Mouse (Mus musculus): ENCODE results near the gene Klhl22. TPM values are rescaled to one million over a fixed set of nuclear protein-coding genes. Genes with fewer than 3 reads are reported as not detected.
"Not testable (repeated sequence)": the region's sequence is repeated elsewhere in the genome, so short reads cannot be mapped to it uniquely, and the experiment has no call there.

The Klhl22 gene
- polyA plus RNA-seq, 1 experiment from 2014 or later = 93.4 TPM

- H3K27me3 ChIP-seq (replicated peaks) = no peaks in the 10 kb centered on the region
- no peak within 1 kb of the TSS for H3K4me2 ChIP-seq
- no peaks in the 10 kb centered on the region for H3K36me3 ChIP-seq (replicated peaks)
- H3K9ac ChIP-seq = no peak within 1 kb of the TSS
- no peak within 1 kb of the TSS for H3K27ac ChIP-seq
- no peak within 1 kb of the TSS for H3K4me3 ChIP-seq
- H3K4me1 ChIP-seq = no peaks in the 10 kb centered on the region
- no peaks in the 10 kb centered on the region for H3K9me3 ChIP-seq
- ATAC-seq (replicated peaks) = no peak
- WGBS = 63% methylated on average over 3 of the region's 3 CpGs
These were observed 26.5 kb upstream of the Klhl22 start, which contains the start of gene Med15 for GRCm38 (mm10) chr16:17732841-17733340. Med15 (minus strand) TSS chr16:17732891.

GRCm38 (mm10) chr16:17733646-17734045 lies 25.8 kb upstream of the Klhl22 start:
- H3K4me2 ChIP-seq = peak overlapping the region; percentile 39
- 89% methylated on average over 2 of the region's 2 CpGs for WGBS

GRCm38 (mm10) chr16:17734872-17735271 lies 24.5 kb upstream of the Klhl22 start:
- not testable (repeated sequence) for H3K36me3 ChIP-seq (replicated peaks); H3K27me3 ChIP-seq (replicated peaks); H3K9me3 ChIP-seq; H3K9ac ChIP-seq; H3K4me2 ChIP-seq; H3K4me3 ChIP-seq; H3K4me1 ChIP-seq; ATAC-seq (replicated peaks); H3K27ac ChIP-seq
- WGBS = 85% methylated on average over 6 of the region's 6 CpGs

More at GRCm38 (mm10) chr16:17733646-17734045, 25.8 kb upstream of the Klhl22 start:
- Histone ChIP-seq H3K9ac (no peak overlapping the region), H3K27ac (no peak overlapping the region), H3K9me3 (no peaks in the 10 kb centered on the region), H3K4me1 (no peaks in the 10 kb centered on the region), H3K4me3 (no peak overlapping the region), H3K27me3 (replicated peaks) (no peaks in the 10 kb centered on the region), H3K36me3 (replicated peaks) (no peaks in the 10 kb centered on the region)
- no peak for ATAC-seq (replicated peaks)

- Histone ChIP-seq H3K4me2 (no peak overlapping the region), H3K9ac (no peak overlapping the region), H3K36me3 (replicated peaks) (no peaks in the 10 kb centered on the region), H3K27me3 (replicated peaks) (no peaks in the 10 kb centered on the region), H3K27ac (no peak overlapping the region), H3K9me3 (no peaks in the 10 kb centered on the region), H3K4me1 (no peaks in the 10 kb centered on the region), H3K4me3 (no peak overlapping the region)
- WGBS = 67% methylated on average over 4 of the region's 4 CpGs
- no peak for ATAC-seq (replicated peaks)
These were observed 23.3 kb upstream of the Klhl22 start for GRCm38 (mm10) chr16:17736156-17736555.

GRCm38 (mm10) chr16:17740080-17740479 lies 19.3 kb upstream of the Klhl22 start:
- WGBS = 91% methylated on average over 4 of the region's 4 CpGs
- Histone ChIP-seq H3K4me3 (no peak overlapping the region), H3K27ac (no peak overlapping the region), H3K4me2 (no peak overlapping the region), H3K36me3 (replicated peaks) (no peaks in the 10 kb centered on the region), H3K4me1 (no peaks in the 10 kb centered on the region), H3K9me3 (no peaks in the 10 kb centered on the region), H3K9ac (no peak overlapping the region), H3K27me3 (replicated peaks) (no peaks in the 10 kb centered on the region)
- ATAC-seq (replicated peaks) = no peak

- H3K4me2 ChIP-seq = no peak overlapping the region
- no peaks in the 10 kb centered on the region for H3K36me3 ChIP-seq (replicated peaks)
- H3K27me3 ChIP-seq (replicated peaks) = no peaks in the 10 kb centered on the region
- H3K4me1 ChIP-seq = no peaks in the 10 kb centered on the region
- ATAC-seq (replicated peaks) = no peak
- WGBS = 80% methylated on average over 1 of the region's 1 CpGs
- H3K9me3 ChIP-seq = no peaks in the 10 kb centered on the region
- no peak overlapping the region for H3K9ac ChIP-seq
- no peak overlapping the region for H3K4me3 ChIP-seq
- no peak overlapping the region for H3K27ac ChIP-seq
These were observed 16.6 kb upstream of the Klhl22 start for GRCm38 (mm10) chr16:17742810-17743209.

GRCm38 (mm10) chr16:17743279-17743678 lies 16.1 kb upstream of the Klhl22 start:
- H3K9me3 ChIP-seq = no peaks in the 10 kb centered on the region

GRCm38 (mm10) chr16:17744536-17744935 lies 14.9 kb upstream of the Klhl22 start:
- Histone ChIP-seq H3K27ac (no peak overlapping the region), H3K4me1 (no peaks in the 10 kb centered on the region), H3K4me2 (no peak overlapping the region), H3K9me3 (no peaks in the 10 kb centered on the region), H3K27me3 (replicated peaks) (no peaks in the 10 kb centered on the region), H3K9ac (no peak overlapping the region), H3K36me3 (replicated peaks) (no peaks in the 10 kb centered on the region), H3K4me3 (no peak overlapping the region)
- no peak for ATAC-seq (replicated peaks)
- WGBS = 25% methylated on average over 1 of the region's 1 CpGs

More at GRCm38 (mm10) chr16:17743279-17743678, 16.1 kb upstream of the Klhl22 start:
- H3K9ac ChIP-seq = no peak overlapping the region
- H3K27me3 ChIP-seq (replicated peaks) = no peaks in the 10 kb centered on the region
- 39% methylated on average over 4 of the region's 4 CpGs for WGBS
- no peaks in the 10 kb centered on the region for H3K36me3 ChIP-seq (replicated peaks)
- H3K27ac ChIP-seq = no peak overlapping the region
- no peak overlapping the region for H3K4me2 ChIP-seq
- H3K4me1 ChIP-seq = no peaks in the 10 kb centered on the region
- ATAC-seq (replicated peaks) = no peak
- H3K4me3 ChIP-seq = no peak overlapping the region

- Histone ChIP-seq H3K27ac (no peak overlapping the region), H3K4me1 (no peaks in the 10 kb centered on the region), H3K9me3 (no peaks in the 10 kb centered on the region), H3K9ac (no peak overlapping the region), H3K36me3 (replicated peaks) (no peaks in the 10 kb centered on the region), H3K4me2 (no peak overlapping the region), H3K4me3 (no peak overlapping the region), H3K27me3 (replicated peaks) (no peaks in the 10 kb centered on the region)
- no peak for ATAC-seq (replicated peaks)
- WGBS = 86% methylated on average over 2 of the region's 2 CpGs
These were observed 14.4 kb upstream of the Klhl22 start for GRCm38 (mm10) chr16:17745067-17745466.

GRCm38 (mm10) chr16:17753001-17753400 lies 6.4 kb upstream of the Klhl22 start:
- ATAC-seq (replicated peaks) = no peak
- H3K27me3 ChIP-seq (replicated peaks) = no peaks in the 10 kb centered on the region
- H3K4me3 ChIP-seq = no peak overlapping the region
- no peak overlapping the region for H3K4me2 ChIP-seq
- H3K27ac ChIP-seq = no peak overlapping the region
- no peak overlapping the region for H3K9ac ChIP-seq
- H3K9me3 ChIP-seq = no peaks in the 10 kb centered on the region
- no peaks in the 10 kb centered on the region for H3K4me1 ChIP-seq
- 34% methylated on average over 3 of the region's 3 CpGs for WGBS
- no peaks in the 10 kb centered on the region for H3K36me3 ChIP-seq (replicated peaks)

- 38% methylated on average over 1 of the region's 1 CpGs for WGBS
- H3K36me3 ChIP-seq (replicated peaks) = no peaks in the 10 kb centered on the region
These were observed 5.7 kb upstream of the Klhl22 start for GRCm38 (mm10) chr16:17753686-17754085.

GRCm38 (mm10) chr16:17757756-17758155 lies 1.7 kb upstream of the Klhl22 start:
- H3K9me3 ChIP-seq = no peaks in the 10 kb centered on the region
- no peak for ATAC-seq (replicated peaks)
- H3K4me3 ChIP-seq = no peak overlapping the region
- no peaks in the 10 kb centered on the region for H3K36me3 ChIP-seq (replicated peaks)
- no peaks in the 10 kb centered on the region for H3K27me3 ChIP-seq (replicated peaks)
- peaks cover 29% of the 10 kb centered on the region for H3K4me1 ChIP-seq
- 92% methylated on average over 1 of the region's 1 CpGs for WGBS
- no peak overlapping the region for H3K27ac ChIP-seq
- H3K4me2 ChIP-seq = no peak overlapping the region
- H3K9ac ChIP-seq = no peak overlapping the region

More at GRCm38 (mm10) chr16:17753686-17754085, 5.7 kb upstream of the Klhl22 start:
- H3K27ac ChIP-seq = no peak overlapping the region
- no peaks in the 10 kb centered on the region for H3K27me3 ChIP-seq (replicated peaks)
- no peaks in the 10 kb centered on the region for H3K9me3 ChIP-seq
- no peak overlapping the region for H3K9ac ChIP-seq
- peaks cover 2% of the 10 kb centered on the region for H3K4me1 ChIP-seq
- ATAC-seq (replicated peaks) = no peak
- H3K4me2 ChIP-seq = no peak overlapping the region
- H3K4me3 ChIP-seq = no peak overlapping the region

- Histone ChIP-seq H3K27me3 (replicated peaks) (no peaks in the 10 kb centered on the region), H3K9ac (peak overlapping the region; percentile 93), H3K4me1 (peaks cover 29% of the 10 kb centered on the region), H3K4me2 (peak overlapping the region; percentile 64), H3K27ac (peak overlapping the region; percentile 77), H3K9me3 (no peaks in the 10 kb centered on the region), H3K4me3 (peak overlapping the region; percentile 79), H3K36me3 (replicated peaks) (no peaks in the 10 kb centered on the region)
- 47% methylated on average over 9 of the region's 9 CpGs for WGBS
- peak; percentile 40; the same call in 1 of the 2 replicates for ATAC-seq (replicated peaks)
These were observed 516 bp upstream of the Klhl22 start for GRCm38 (mm10) chr16:17758902-17759301.

All from midbrain, embryonic 15.5 days (tissue).